Mouse (Mus musculus): ENCODE measurements around the gene Crybb1.

GRCm38 (mm10) chr5:112243041-112243440 lies 12.6 kb upstream of the Crybb1 start:
- TF ChIP-seq CTCF (IDR thresholded peaks at IDR 0.05; ENCODE audit: borderline replicate concordance, extremely low read depth, insufficient read depth, insufficient read length) (no peak), POLR2A (IDR thresholded peaks at IDR 0.05; ENCODE audit: borderline replicate concordance, extremely low read depth, insufficient read depth, insufficient read length, poor library complexity, severe bottlenecking) (no peak)
